Mouse (Mus musculus) kidney, embryonic 16.5 days (tissue): Measurements from ENCODE around the gene Cacnb3. TPM values are rescaled to one million over a fixed set of nuclear protein-coding genes. Genes with fewer than 3 reads are reported as not detected.

ENCODE experiments used
- ATAC-seq: fragments of 200-750 bp; cut with Nextera tagmentation; 2 replicates; pipeline ENCODE4 v1.8.0; 2017; ENCODE audit warnings: moderate TSS enrichment; ENCODE audit not compliant: low FRiP score, low TSS enrichment
- H3K27ac ChIP-seq: fragments of 300-500 bp; sonication (generic); 2 replicates; pipeline ENCODE4 v1.5.1; 2014; ENCODE audit warnings: low read length
- H3K27me3 ChIP-seq: fragments of 300-500 bp; sonication (generic); 2 replicates; pipeline ENCODE4 v1.6.1; 2014; ENCODE audit warnings: low read length, control low read depth, mixed read lengths; ENCODE audit not compliant: insufficient read depth
- H3K36me3 ChIP-seq: fragments of 300-500 bp; sonication (generic); 2 replicates; pipeline ENCODE4 v1.6.1; 2014; ENCODE audit warnings: low read length, control low read depth, mixed read lengths; ENCODE audit not compliant: insufficient read depth
- H3K4me1 ChIP-seq: fragments of 300-500 bp; sonication (generic); 2 replicates; pipeline ENCODE4 v1.6.1; 2014; ENCODE audit warnings: low read length, control low read depth, mixed read lengths; ENCODE audit not compliant: insufficient read depth
- H3K4me2 ChIP-seq: fragments of 300-500 bp; sonication (generic); replicated peaks from 2 replicates; pipeline ENCODE4 v1.6.1; 2014; ENCODE audit warnings: low read depth, low read length
- H3K4me3 ChIP-seq: fragments of 300-500 bp; sonication (generic); 2 replicates; pipeline ENCODE4 v1.5.1; 2014; ENCODE audit warnings: mild to moderate bottlenecking, low read length
- H3K9ac ChIP-seq: fragments of 300-500 bp; sonication (generic); replicated peaks from 2 replicates; pipeline ENCODE4 v1.6.1; 2014; ENCODE audit warnings: low read length
- H3K9me3 ChIP-seq: fragments of 300-500 bp; sonication (generic); 2 replicates; pipeline ENCODE4 v1.6.1; 2016; ENCODE audit warnings: low read length, control low read depth
- WGBS: fragments of 180-500 bp; shearing (Covaris S2); extraction: QIAGEN DNeasy Blood & Tissue Kit; methylation state at CpG from one replicate; pipeline ENCODE4 v1.1.7; 2014; 5-methylcytosine and 5-hydroxymethylcytosine counted together
- polyA plus RNA-seq: library from polyadenylated mRNA; unstranded; fragments of >200 nt; fragmentation: Nextera tagmentation; extraction: Ambion mirVana; gene quantifications from 2 replicates; pipeline ENCODE4 v1.2.1, GENCODE M21; 2015

Cacnb3 gene
- polyA plus RNA-seq, 1 experiment from 2014 or later, result 34.9 TPM

DNA sequence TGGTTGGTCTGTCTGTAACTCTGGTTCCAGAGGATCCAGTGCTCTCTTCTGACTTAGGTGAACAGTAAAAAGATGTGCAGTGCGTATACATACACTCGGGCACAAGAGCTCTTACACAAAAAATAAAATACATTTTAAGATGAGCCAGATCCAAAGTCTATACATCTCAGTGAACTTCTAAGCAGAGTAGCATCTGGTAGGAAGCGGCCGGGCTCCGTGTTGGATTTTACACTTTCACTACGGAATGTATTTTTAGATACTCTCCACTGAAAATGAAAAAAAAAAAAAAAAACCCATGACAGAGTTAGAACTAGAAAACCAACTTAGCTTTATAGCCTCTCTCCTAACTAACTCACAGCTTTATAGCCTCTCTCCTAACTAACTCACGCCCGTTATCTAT is 50.0 kb downstream of the Cacnb3 start:
- peaks cover 18% of the 10 kb centered on the region for H3K27me3 ChIP-seq

DNA sequence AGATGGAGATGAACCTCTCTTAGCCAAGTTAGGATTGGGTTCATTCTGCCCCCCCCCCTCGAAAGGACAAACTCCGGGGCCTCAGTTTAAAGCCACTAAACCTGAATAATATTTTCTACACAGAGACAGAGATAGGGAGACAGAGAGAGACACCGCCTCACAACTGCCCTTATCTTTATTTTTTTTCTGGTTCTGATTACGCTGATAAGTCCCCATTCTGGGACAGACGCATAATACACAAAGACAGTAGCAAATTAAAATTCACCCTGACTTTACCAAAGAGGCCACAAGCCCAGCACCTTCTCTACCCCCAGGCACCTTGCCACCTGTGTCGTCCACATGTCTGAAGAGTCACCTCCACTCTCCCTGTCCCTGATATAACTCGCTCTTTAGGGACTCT is 51.0 kb downstream of the Cacnb3 start:
- no peak overlapping the region for H3K4me3 ChIP-seq
- no peak overlapping the region for H3K4me2 ChIP-seq
- no peak overlapping the region for H3K9ac ChIP-seq
- H3K27me3 ChIP-seq, result peaks cover 8% of the 10 kb centered on the region
- WGBS, result 77% methylated on average over 7 of the region's 7 CpGs
- no peaks in the 10 kb centered on the region for H3K36me3 ChIP-seq
- no peak for ATAC-seq
- H3K4me1 ChIP-seq, result peaks cover 6% of the 10 kb centered on the region
- no peaks in the 10 kb centered on the region for H3K9me3 ChIP-seq
- no peak overlapping the region for H3K27ac ChIP-seq

More for the DNA sequence above, 50.0 kb downstream of the Cacnb3 start:
- no peaks in the 10 kb centered on the region for H3K9me3 ChIP-seq
- 81% methylated on average over 8 of the region's 8 CpGs for whole genome bisulfite sequencing
- no peak overlapping the region for H3K4me3 ChIP-seq
- no peak overlapping the region for H3K4me2 ChIP-seq
- no peak for ATAC-seq
- H3K36me3 ChIP-seq, result no peaks in the 10 kb centered on the region
- H3K27ac ChIP-seq, result no peak overlapping the region
- H3K9ac ChIP-seq, result no peak overlapping the region
- H3K4me1 ChIP-seq, result peaks cover 16% of the 10 kb centered on the region

DNA sequence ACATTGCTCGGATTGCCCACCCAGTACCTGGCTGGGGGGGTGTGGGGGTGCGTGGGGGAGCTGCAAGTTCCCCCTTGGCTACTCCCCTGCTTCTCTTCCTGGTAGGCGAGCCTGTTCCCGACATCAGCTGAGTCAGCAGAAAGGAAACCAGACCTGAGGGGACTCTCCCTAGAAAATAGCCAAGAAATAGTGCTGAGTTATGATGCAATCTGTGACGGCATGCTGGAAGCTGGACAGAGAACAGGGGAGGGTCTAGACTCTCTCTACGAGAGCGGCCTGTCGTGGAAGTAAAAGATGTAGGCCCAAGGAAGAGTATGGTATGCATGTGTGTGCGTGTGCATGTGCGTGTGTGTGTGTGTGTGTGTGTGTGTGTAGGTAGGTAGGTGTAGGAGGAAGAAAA is 52.5 kb downstream of the Cacnb3 start:
- Histone ChIP-seq H3K4me3 (no peak overlapping the region), H3K4me2 (no peak overlapping the region), H3K27me3 (0 out of 2 replicates have a peak, but pooled peaks cover 4% of the 10 kb centered on the region), H3K27ac (no peak overlapping the region), H3K9me3 (no peaks in the 10 kb centered on the region), H3K9ac (no peak overlapping the region), H3K4me1 (no peaks in the 10 kb centered on the region), H3K36me3 (no peaks in the 10 kb centered on the region)
- no peak for ATAC-seq
- 47% methylated on average over 10 of the region's 10 CpGs for WGBS

DNA sequence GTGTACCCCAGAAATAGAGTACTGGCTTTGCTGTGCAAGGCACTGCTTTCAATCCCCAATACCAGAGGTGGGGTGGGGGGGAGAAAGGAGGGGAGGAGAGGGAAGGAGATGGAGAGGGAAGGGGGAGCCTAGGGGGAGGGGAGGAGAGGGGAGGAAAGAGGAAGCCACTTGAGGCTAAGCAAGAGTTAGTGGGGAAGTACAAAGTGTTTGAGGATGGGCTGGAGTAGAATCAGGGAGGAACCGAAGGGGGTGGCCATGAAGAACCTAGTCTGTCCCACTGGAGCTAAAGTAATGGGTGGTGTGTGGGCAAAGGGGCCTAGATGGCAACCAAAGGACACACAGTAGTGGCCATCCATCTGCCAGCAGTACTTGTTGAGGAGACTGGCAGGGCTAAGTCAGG is 53.1 kb downstream of the Cacnb3 start:
- Histone ChIP-seq H3K27me3 (0 out of 2 replicates have a peak, but pooled peaks cover 1% of the 10 kb centered on the region), H3K4me1 (no peaks in the 10 kb centered on the region), H3K27ac (no peak overlapping the region), H3K9ac (no peak overlapping the region), H3K4me2 (no peak overlapping the region), H3K9me3 (no peaks in the 10 kb centered on the region), H3K4me3 (no peak overlapping the region), H3K36me3 (no peaks in the 10 kb centered on the region)
- ATAC-seq, result no peak
- 83% methylated on average over 1 of the region's 1 CpGs for WGBS

DNA sequence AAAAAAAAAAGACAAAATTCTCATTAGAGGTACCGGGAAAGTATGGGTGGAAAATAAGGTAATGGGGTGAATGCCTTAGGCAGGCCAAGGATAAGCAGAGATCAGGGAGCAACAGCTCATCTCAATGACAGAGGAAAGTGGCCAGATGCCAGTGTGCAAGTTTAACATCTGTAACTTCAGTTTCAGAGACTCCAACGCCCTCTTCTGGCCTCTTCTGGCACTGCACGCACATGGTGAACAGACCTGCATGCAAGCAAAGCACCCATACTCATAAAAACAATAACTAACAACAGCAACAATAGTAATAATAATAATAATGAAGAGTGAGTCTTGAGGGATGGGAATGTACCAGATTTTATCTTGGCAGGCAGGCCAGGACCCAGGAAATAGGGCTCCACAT is 55.3 kb downstream of the Cacnb3 start:
- ATAC-seq, result no peak
- Histone ChIP-seq H3K27me3 (no peaks in the 10 kb centered on the region), H3K4me1 (no peaks in the 10 kb centered on the region), H3K9me3 (no peaks in the 10 kb centered on the region), H3K27ac (no peak overlapping the region), H3K36me3 (no peaks in the 10 kb centered on the region), H3K9ac (no peak overlapping the region), H3K4me2 (no peak overlapping the region), H3K4me3 (no peak overlapping the region)
- 65% methylated on average over 3 of the region's 3 CpGs for WGBS

DNA sequence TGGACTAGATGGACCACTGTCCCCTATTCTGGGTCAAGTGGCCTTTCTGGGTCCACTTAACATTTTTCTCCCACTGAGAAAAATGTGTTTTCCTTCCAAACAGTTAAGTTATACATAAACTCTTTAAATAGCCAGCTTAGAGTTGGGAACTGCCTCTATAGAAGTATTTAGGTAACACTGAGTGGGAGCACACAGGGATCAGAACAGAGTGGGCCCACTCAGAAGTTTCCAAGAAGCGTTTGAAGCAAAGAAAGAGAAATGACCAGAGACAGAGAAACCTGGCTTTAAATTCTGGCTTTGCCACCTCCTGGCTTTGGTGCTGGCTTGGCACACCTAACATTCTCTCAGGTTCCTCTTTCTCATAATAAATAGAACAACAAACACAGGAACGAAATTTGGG is 59.0 kb downstream of the Cacnb3 start:
- 77% methylated on average over 2 of the region's 2 CpGs for WGBS
- peaks cover 13% of the 10 kb centered on the region for H3K4me1 ChIP-seq

DNA sequence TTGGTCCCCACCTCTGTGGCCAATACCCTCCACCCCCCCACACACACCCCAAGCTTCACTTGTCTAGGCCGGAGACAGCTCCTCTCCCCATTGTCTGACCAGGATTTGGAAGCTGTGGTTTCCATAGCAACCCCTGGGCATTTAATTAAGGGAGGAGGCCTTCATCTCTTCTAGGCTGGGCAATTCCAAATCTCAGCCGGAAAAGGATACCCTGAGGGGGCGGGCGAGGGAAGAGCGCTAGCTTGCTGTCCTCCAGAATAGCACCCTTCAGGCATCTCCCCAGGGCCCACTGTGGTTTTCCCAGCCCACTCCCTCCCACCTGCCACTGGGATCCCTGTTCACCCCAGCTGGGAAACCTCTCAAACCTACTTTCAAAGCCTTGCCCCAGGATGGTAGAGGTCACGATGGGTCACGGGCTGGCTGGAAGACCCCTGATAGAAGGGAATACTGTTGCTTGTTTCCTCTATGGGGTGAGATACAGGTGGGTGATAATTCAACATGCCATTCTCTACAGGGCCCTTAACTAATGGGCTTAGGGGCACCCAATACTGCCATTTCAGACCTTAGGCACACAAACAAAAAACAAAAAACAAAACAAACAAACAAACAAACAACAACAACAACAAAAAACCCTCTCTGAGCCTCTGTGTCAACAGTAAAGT is 61.0 kb downstream of the Cacnb3 start:
- no peak overlapping the region for H3K27ac ChIP-seq
- H3K9me3 ChIP-seq, result no peaks in the 10 kb centered on the region
- no peak for ATAC-seq
- H3K4me3 ChIP-seq, result no peak overlapping the region
- H3K36me3 ChIP-seq, result no peaks in the 10 kb centered on the region
- H3K27me3 ChIP-seq, result no peaks in the 10 kb centered on the region
- WGBS, result 38% methylated on average over 7 of the region's 7 CpGs
- no peak overlapping the region for H3K9ac ChIP-seq
- no peak overlapping the region for H3K4me2 ChIP-seq
- peaks cover 17% of the 10 kb centered on the region for H3K4me1 ChIP-seq

More for the DNA sequence above, 59.0 kb downstream of the Cacnb3 start:
- Histone ChIP-seq H3K36me3 (no peaks in the 10 kb centered on the region), H3K27ac (no peak overlapping the region), H3K4me2 (no peak overlapping the region), H3K27me3 (no peaks in the 10 kb centered on the region), H3K9me3 (no peaks in the 10 kb centered on the region), H3K9ac (no peak overlapping the region), H3K4me3 (no peak overlapping the region)
- no peak for ATAC-seq

DNA sequence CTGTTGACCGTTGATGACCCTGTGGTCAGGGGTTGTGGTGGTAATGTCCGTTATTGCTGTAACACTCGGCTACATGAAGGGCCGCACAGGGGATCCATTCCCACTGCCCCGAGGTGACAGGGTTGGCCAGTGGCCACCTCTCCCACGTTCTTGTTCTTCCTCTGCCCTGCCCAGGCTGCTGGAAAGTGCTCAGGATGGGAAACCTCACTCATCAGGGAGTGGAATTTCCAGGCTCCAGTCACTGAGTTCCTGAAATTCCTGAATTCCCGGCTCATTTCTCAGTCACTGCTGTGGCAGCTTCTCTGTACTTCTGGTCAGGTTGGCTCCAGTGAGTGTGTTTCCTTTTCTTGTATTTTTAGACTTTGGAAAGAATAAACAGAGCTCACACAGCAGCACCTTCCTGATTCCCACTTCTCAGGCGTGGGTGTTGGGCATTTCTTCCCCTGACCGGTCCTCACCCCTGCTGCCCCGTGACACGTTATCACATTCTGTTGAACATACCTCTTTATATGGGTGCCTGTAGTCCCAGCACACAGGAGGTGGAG is 61.6 kb downstream of the Cacnb3 start:
- no peaks in the 10 kb centered on the region for H3K36me3 ChIP-seq
- no peaks in the 10 kb centered on the region for H3K9me3 ChIP-seq
- H3K27ac ChIP-seq, result peak overlapping the region; percentile 67; the same call in 1 of the 2 replicates
- H3K27me3 ChIP-seq, result no peaks in the 10 kb centered on the region
- H3K9ac ChIP-seq, result no peak overlapping the region
- 27% methylated on average over 11 of the region's 11 CpGs for whole genome bisulfite sequencing
- no peak overlapping the region for H3K4me2 ChIP-seq
- no peak overlapping the region for H3K4me3 ChIP-seq
- H3K4me1 ChIP-seq, result peaks cover 17% of the 10 kb centered on the region
- peak; percentile 71 for ATAC-seq
